Mouse (Mus musculus): Measurements from ENCODE around the gene Psmc3ip.

Psmc3ip gene

DNA sequence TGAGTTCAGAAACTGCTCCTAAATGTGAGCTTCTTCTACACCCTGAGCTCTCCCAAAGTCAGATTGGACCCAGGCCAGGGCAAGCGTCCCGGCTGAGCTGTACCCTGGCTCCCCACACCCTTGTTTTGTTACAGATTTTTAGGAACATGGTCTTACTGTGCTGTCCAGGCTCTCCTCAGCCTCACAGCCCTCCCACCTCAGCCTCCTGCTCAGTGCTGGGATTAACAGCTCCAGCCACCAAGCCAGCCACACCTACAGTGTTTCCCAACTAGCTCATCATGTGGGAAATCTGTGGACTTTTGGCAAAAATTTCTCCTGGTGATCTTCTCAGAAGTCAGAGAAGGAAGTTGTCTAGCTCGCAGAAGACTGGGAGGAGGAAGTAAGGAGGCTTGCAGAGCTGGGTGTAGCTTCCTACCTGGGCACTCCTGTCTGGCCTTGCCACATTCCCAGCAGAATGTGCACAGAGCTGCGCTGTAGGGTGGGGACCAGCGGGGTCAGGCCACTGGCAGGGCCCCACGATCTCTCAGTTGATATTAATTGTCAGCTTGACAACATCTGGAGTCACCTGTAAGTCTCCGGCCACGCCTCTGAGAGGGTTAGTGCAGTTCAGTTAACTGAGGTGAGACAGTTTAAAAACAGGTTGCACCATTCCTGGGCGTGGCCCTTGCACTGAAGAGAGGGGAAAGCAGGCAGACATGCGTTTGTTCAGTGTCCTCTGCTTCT, 42.3 kb downstream of the Psmc3ip start:
- DNase-seq (ENCODE audit: low spot score) = no peak

GRCm38 (mm10) chr11:101051617-101052016, 43.6 kb downstream of the Psmc3ip start:
- no peak for DNase-seq (ENCODE audit: low spot score)

DNA sequence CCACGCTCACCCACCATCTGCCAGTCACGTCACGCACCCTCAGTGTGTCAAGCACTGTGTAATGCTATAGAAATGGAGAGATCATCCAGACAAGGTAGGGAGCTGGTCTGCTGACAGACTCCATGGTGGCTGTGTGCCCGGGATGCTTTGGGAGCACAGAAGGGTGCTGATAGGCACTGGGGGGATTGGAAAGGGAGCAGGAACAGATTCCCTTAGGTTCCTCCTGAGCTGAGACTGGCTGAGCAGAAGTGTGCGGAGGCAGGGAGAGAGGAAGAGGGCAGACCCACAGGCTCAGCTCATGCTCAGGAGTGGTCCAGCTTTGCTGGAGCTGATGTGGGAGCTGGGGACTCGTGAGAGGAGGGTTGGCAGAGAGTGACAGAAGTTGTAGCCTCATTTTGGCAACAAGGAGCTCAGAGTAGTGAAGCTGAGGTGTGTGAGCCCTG, 44.2 kb downstream of the Psmc3ip start:
- peak; percentile 56 for DNase-seq (ENCODE audit: low spot score)

- peak; percentile 66 for DNase-seq (ENCODE audit: low spot score)
These were observed 44.9 kb downstream of the Psmc3ip start for GRCm38 (mm10) chr11:101050359-101050758.

DNA sequence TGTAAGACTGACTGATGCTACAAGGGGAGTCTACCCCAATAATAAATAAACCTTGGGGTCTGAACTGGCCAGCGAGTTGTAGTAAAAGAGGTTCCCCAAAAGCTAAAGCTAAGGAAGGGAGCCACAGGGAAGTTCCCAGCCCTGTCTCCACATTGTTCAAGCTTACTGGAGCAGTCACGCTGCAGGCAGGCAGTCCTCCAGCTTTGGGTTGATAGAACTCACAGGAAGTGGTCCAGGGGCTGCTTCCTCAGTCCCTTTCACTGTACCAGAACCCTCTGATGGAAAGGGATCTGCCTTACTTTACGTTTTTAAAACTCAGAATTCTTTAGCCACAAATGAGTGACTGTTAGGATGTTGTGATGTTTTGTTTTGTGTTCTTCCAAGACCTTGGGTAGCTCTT, 47.7 kb downstream of the Psmc3ip start:
- DNase-seq (ENCODE audit: low spot score) = no peak

DNA sequence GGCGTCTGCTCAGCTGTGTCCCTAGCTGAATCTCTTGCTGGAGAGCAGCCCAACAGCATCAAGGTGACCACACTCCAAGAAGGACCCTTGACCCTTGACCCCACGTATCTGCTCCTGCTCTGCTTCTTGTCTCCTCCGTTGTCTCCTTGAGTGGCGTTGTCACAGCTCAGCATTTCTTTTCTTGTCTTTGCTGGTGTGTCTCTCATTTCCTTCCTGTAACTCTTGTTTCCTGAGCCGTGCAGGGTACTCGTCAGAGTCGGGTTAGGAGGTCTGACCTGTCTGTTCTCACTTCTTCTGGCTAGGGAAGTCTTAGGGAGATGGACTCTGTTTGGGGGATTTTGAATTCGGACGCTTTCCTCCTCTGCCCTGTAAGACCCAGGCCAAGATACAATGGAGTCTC, 48.8 kb downstream of the Psmc3ip start:
- no peak for DNase-seq (ENCODE audit: low spot score)

DNA sequence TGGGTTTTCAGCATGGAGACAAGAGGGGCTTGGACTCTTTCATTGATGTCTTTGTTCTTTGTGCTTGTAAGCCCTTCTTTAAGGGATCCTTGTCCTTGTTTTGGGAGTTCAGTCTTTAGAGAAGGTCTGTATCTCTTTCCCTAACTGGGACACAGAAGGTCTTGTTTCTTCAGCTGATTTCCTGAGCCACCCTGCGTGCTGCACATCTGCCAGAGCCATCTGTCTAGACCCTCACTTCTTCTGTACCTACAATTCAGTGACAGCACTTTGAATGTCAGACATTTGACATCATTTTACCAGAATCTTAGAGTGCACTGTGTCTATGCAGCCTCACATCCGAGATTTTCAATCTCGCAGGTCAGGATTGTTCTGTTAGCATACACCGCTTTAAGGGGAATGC, 49.4 kb downstream of the Psmc3ip start:
- no peak for DNase-seq (ENCODE audit: low spot score)

Data from layer of hippocampus, adult 11-12 months (tissue).